Mouse (Mus musculus) C2C12 (cell line): ENCODE data around the gene Wwc1. TPM values are rescaled to one million over a fixed set of nuclear protein-coding genes. Genes with fewer than 3 reads are reported as not detected.
"Not testable (repeated sequence)": the region's sequence is repeated elsewhere in the genome, so short reads cannot be mapped to it uniquely, and the experiment has no call there.

Source experiments
- H3K27me3 ChIP-seq: one replicate; pipeline ENCODE4 v1.6.1; 2011; ENCODE audit not compliant: control insufficient read depth, insufficient read depth, insufficient read length
- H3K36me3 ChIP-seq: one replicate; pipeline ENCODE4 v1.6.1; 2011; ENCODE audit not compliant: control insufficient read depth, insufficient read depth
- H3K4me3 ChIP-seq: one replicate; pipeline ENCODE4 v1.5.1; 2011; ENCODE audit warnings: mild to moderate bottlenecking, control low read depth; ENCODE audit not compliant: poor library complexity, insufficient read depth, severe bottlenecking
- H3K79me2 ChIP-seq: one replicate; pipeline ENCODE4 v1.6.1; 2011; ENCODE audit not compliant: control insufficient read depth, insufficient read depth
- H3K79me3 ChIP-seq: one replicate; pipeline ENCODE4 v1.6.1; 2011; ENCODE audit warnings: low read depth, control low read depth
- H3ac ChIP-seq: one replicate; pipeline ENCODE3; 2011; ENCODE audit warnings: low read depth; ENCODE audit not compliant: control insufficient read depth, insufficient read length
- CEBPB ChIP-seq: IDR thresholded peaks from one replicate; pipeline ENCODE4 v1.6.1; 2011; ENCODE audit warnings: low read depth, mild to moderate bottlenecking, control low read depth, moderate library complexity
- CTCF ChIP-seq: IDR thresholded peaks from one replicate; pipeline ENCODE4 v1.5.1; 2011; ENCODE audit not compliant: control insufficient read depth, insufficient read depth, insufficient read length
- FOSL1 ChIP-seq: IDR thresholded peaks from one replicate; pipeline ENCODE4 v1.8.0; 2011; ENCODE audit warnings: mild to moderate bottlenecking, low read length; ENCODE audit not compliant: poor library complexity, insufficient read depth, severe bottlenecking
- MAX ChIP-seq: IDR thresholded peaks from one replicate; pipeline ENCODE4 v1.6.1; 2011; ENCODE audit warnings: mild to moderate bottlenecking, control low read depth
- MYOD1 ChIP-seq: IDR thresholded peaks from one replicate; pipeline ENCODE4 v1.6.1; 2011; ENCODE audit warnings: low read depth; ENCODE audit not compliant: control insufficient read depth, insufficient read length
- MYOG ChIP-seq: IDR thresholded peaks from one replicate; pipeline ENCODE4 v1.6.1; 2011; ENCODE audit not compliant: control insufficient read depth, insufficient read length; ENCODE audit errors: extremely low read depth
- USF1 ChIP-seq: IDR thresholded peaks from one replicate; pipeline ENCODE4 v1.6.1; 2011; ENCODE audit warnings: low read depth, mild to moderate bottlenecking, control low read depth, moderate library complexity
- polyA plus RNA-seq: library from polyadenylated mRNA; unstranded; fragments of >200 nt; fragmentation: generic; extraction: Trizol; gene quantifications from one replicate; pipeline ENCODE4 v1.2.1, GENCODE M21; 2012; ENCODE audit warnings: missing spikeins

The Wwc1 gene
- polyA plus RNA-seq, 1 experiment: 4.6 TPM

GRCm38 (mm10) chr11:35854941-35855340 lies 125.4 kb downstream of the Wwc1 start:
- H3K79me2 ChIP-seq: no peaks in the 10 kb centered on the region
- no peak overlapping the region for H3ac ChIP-seq
- peaks cover 4% of the 10 kb centered on the region for H3K36me3 ChIP-seq
- peaks cover 2% of the 10 kb centered on the region for H3K27me3 ChIP-seq
- H3K4me3 ChIP-seq: no peak overlapping the region
- H3K79me3 ChIP-seq: no peaks in the 10 kb centered on the region
- TF ChIP-seq MYOG (no peak), CEBPB (no peak), MAX (no peak), CTCF (no peak), MYOD1 (no peak), USF1 (no peak), FOSL1 (no peak)

GRCm38 (mm10) chr11:35853651-35854050 lies 126.7 kb downstream of the Wwc1 start:
- peaks cover 4% of the 10 kb centered on the region for H3K36me3 ChIP-seq
- no peak overlapping the region for H3K4me3 ChIP-seq
- no peak for TF ChIP-seq MYOG
- no peak for TF ChIP-seq FOSL1
- no peak for TF ChIP-seq CEBPB
- no peak for TF ChIP-seq USF1
- TF ChIP-seq MAX: no peak
- no peak for TF ChIP-seq CTCF
- no peak for TF ChIP-seq MYOD1
- H3K79me2 ChIP-seq: no peaks in the 10 kb centered on the region
- H3ac ChIP-seq: no peak overlapping the region
- H3K27me3 ChIP-seq: no peaks in the 10 kb centered on the region
- no peaks in the 10 kb centered on the region for H3K79me3 ChIP-seq

GRCm38 (mm10) chr11:35852731-35853130 lies 127.6 kb downstream of the Wwc1 start:
- Histone ChIP-seq H3K4me3 (no peak overlapping the region), H3K27me3 (no peaks in the 10 kb centered on the region), H3K79me3 (no peaks in the 10 kb centered on the region), H3K79me2 (no peaks in the 10 kb centered on the region), H3ac (no peak overlapping the region), H3K36me3 (peaks cover 4% of the 10 kb centered on the region)
- TF ChIP-seq USF1: no peak
- peak; percentile 41 for TF ChIP-seq MAX
- TF ChIP-seq CTCF: no peak

- Histone ChIP-seq H3K79me2 (no peaks in the 10 kb centered on the region), H3K79me3 (no peaks in the 10 kb centered on the region), H3K4me3 (no peak overlapping the region), H3K36me3 (peaks cover 17% of the 10 kb centered on the region), H3K27me3 (no peaks in the 10 kb centered on the region), H3ac (no peak overlapping the region)
- TF ChIP-seq MYOD1 (peak; percentile 39), USF1 (peak; percentile 82), MAX (peak; percentile 81), FOSL1 (peak; percentile 98), CEBPB (no peak), MYOG (no peak), CTCF (no peak)
Measured at GRCm38 (mm10) chr11:35844299-35844698, 136.0 kb downstream of the Wwc1 start.

GRCm38 (mm10) chr11:35842560-35842959 lies 137.8 kb downstream of the Wwc1 start:
- H3K79me3 ChIP-seq, H3K27me3 ChIP-seq, H3ac ChIP-seq, H3K4me3 ChIP-seq, H3K79me2 ChIP-seq: not testable (repeated sequence)
- peaks cover 17% of the 10 kb centered on the region for H3K36me3 ChIP-seq

- H3K36me3 ChIP-seq: peaks cover 17% of the 10 kb centered on the region
- H3K4me3 ChIP-seq: no peak overlapping the region
- no peaks in the 10 kb centered on the region for H3K27me3 ChIP-seq
- H3K79me2 ChIP-seq: no peaks in the 10 kb centered on the region
- H3ac ChIP-seq: no peak overlapping the region
- TF ChIP-seq CTCF (no peak), USF1 (no peak), MAX (no peak), MYOD1 (no peak), CEBPB (no peak), FOSL1 (no peak), MYOG (no peak)
- no peaks in the 10 kb centered on the region for H3K79me3 ChIP-seq
Measured at GRCm38 (mm10) chr11:35841738-35842325, 138.5 kb downstream of the Wwc1 start.

GRCm38 (mm10) chr11:35840806-35841205 lies 139.5 kb downstream of the Wwc1 start:
- not testable (repeated sequence) for H3K79me3 ChIP-seq, H3K27me3 ChIP-seq, H3K79me2 ChIP-seq, H3ac ChIP-seq, H3K4me3 ChIP-seq
- H3K36me3 ChIP-seq: peaks cover 17% of the 10 kb centered on the region
